Mouse (Mus musculus): ENCODE results near the gene Cwh43. TPM values are rescaled to one million over a fixed set of nuclear protein-coding genes. Genes with fewer than 3 reads are reported as not detected.
A peak's percentile ranks its signal among the peaks of the same experiment; 100 is the strongest.
"Not testable (repeated sequence)": the region's sequence is repeated elsewhere in the genome, so short reads cannot be mapped to it uniquely, and the experiment has no call there.

The Cwh43 gene
- polyA plus RNA-seq, 1 experiment from 2014 or later = not detected

- no peak for ATAC-seq
Measured at GRCm38 (mm10) chr5:73481401-73481800, 75.5 kb downstream of the Cwh43 start.

GRCm38 (mm10) chr5:73482381-73482780, 76.5 kb downstream of the Cwh43 start:
- not testable (repeated sequence) for H3K36me3 ChIP-seq (ENCODE audit: insufficient read depth, low read length); DNase-seq (ENCODE audit: low spot score); H3K4me1 ChIP-seq (ENCODE audit: insufficient read depth, low read depth, low read length); H3K4me3 ChIP-seq (ENCODE audit: low read depth, low read length); H3K4me2 ChIP-seq (replicated peaks; ENCODE audit: low read depth, low read length); H3K9me3 ChIP-seq (ENCODE audit: low read length); ATAC-seq; H3K27ac ChIP-seq (ENCODE audit: low read length); H3K27me3 ChIP-seq (replicated peaks; ENCODE audit: insufficient read depth, low read length); H3K9ac ChIP-seq (replicated peaks; ENCODE audit: low read depth)
- whole genome bisulfite sequencing = 67% methylated on average over 1 of the region's 1 CpGs

More at GRCm38 (mm10) chr5:73481401-73481800, 75.5 kb downstream of the Cwh43 start:
- no peak for DNase-seq (ENCODE audit: low spot score)
- H3K9ac ChIP-seq (replicated peaks; ENCODE audit: low read depth) = no peak overlapping the region
- no peak overlapping the region for H3K4me3 ChIP-seq (ENCODE audit: low read depth, low read length)
- H3K4me1 ChIP-seq (ENCODE audit: insufficient read depth, low read depth, low read length) = no peaks in the 10 kb centered on the region
- H3K27me3 ChIP-seq (replicated peaks; ENCODE audit: insufficient read depth, low read length) = no peaks in the 10 kb centered on the region
- H3K27ac ChIP-seq (ENCODE audit: low read length) = no peak overlapping the region
- 82% methylated on average over 7 of the region's 7 CpGs for WGBS
- no peaks in the 10 kb centered on the region for H3K9me3 ChIP-seq (ENCODE audit: low read length)
- TF ChIP-seq EP300 (IDR thresholded peaks at IDR 0.05) (no peak), CTCF (IDR thresholded peaks at IDR 0.05) (no peak)
- H3K36me3 ChIP-seq (ENCODE audit: insufficient read depth, low read length) = no peaks in the 10 kb centered on the region
- no peak overlapping the region for H3K4me2 ChIP-seq (replicated peaks; ENCODE audit: low read depth, low read length)

GRCm38 (mm10) chr5:73484016-73484615, 78.2 kb downstream of the Cwh43 start:
- Histone ChIP-seq H3K27ac (ENCODE audit: low read length) (no peak overlapping the region), H3K4me1 (ENCODE audit: insufficient read depth, low read depth, low read length) (no peaks in the 10 kb centered on the region), H3K9me3 (ENCODE audit: low read length) (no peaks in the 10 kb centered on the region), H3K27me3 (replicated peaks; ENCODE audit: insufficient read depth, low read length) (no peaks in the 10 kb centered on the region), H3K4me3 (ENCODE audit: low read depth, low read length) (no peak overlapping the region), H3K4me2 (replicated peaks; ENCODE audit: low read depth, low read length) (no peak overlapping the region), H3K36me3 (ENCODE audit: insufficient read depth, low read length) (no peaks in the 10 kb centered on the region), H3K9ac (replicated peaks; ENCODE audit: low read depth) (no peak overlapping the region)
- ATAC-seq = no peak
- TF ChIP-seq CTCF (IDR thresholded peaks at IDR 0.05) (no peak), EP300 (IDR thresholded peaks at IDR 0.05) (no peak)
- no peak for DNase-seq (ENCODE audit: low spot score)
- 76% methylated on average over 5 of the region's 5 CpGs for WGBS

- H3K4me1 ChIP-seq (ENCODE audit: insufficient read depth, low read depth, low read length) = peaks cover 8% of the 10 kb centered on the region; the same call in 1 of the 2 replicates
- no peaks in the 10 kb centered on the region for H3K9me3 ChIP-seq (ENCODE audit: low read length)
- DNase-seq (ENCODE audit: low spot score) = no peak
- H3K9ac ChIP-seq (replicated peaks; ENCODE audit: low read depth) = no peak overlapping the region
- TF ChIP-seq CTCF (IDR thresholded peaks at IDR 0.05) (no peak), EP300 (IDR thresholded peaks at IDR 0.05) (no peak)
- H3K27ac ChIP-seq (ENCODE audit: low read length) = no peak overlapping the region
- no peak overlapping the region for H3K4me3 ChIP-seq (ENCODE audit: low read depth, low read length)
- no peaks in the 10 kb centered on the region for H3K36me3 ChIP-seq (ENCODE audit: insufficient read depth, low read length)
- WGBS = 43% methylated on average over 4 of the region's 4 CpGs
- no peak overlapping the region for H3K4me2 ChIP-seq (replicated peaks; ENCODE audit: low read depth, low read length)
- ATAC-seq = no peak
- no peaks in the 10 kb centered on the region for H3K27me3 ChIP-seq (replicated peaks; ENCODE audit: insufficient read depth, low read length)
Measured at GRCm38 (mm10) chr5:73486451-73486850, 80.6 kb downstream of the Cwh43 start.

- Histone ChIP-seq H3K27me3 (replicated peaks; ENCODE audit: insufficient read depth, low read length) (no peaks in the 10 kb centered on the region), H3K4me3 (ENCODE audit: low read depth, low read length) (peak overlapping the region; percentile 79), H3K27ac (ENCODE audit: low read length) (peak overlapping the region; percentile 78), H3K36me3 (ENCODE audit: insufficient read depth, low read length) (no peaks in the 10 kb centered on the region), H3K9ac (replicated peaks; ENCODE audit: low read depth) (peak overlapping the region; percentile 39), H3K4me1 (ENCODE audit: insufficient read depth, low read depth, low read length) (peaks cover 8% of the 10 kb centered on the region; the same call in 1 of the 2 replicates), H3K4me2 (replicated peaks; ENCODE audit: low read depth, low read length) (peak overlapping the region; percentile 72), H3K9me3 (ENCODE audit: low read length) (no peaks in the 10 kb centered on the region)
- ATAC-seq (no peak), DNase-seq (ENCODE audit: low spot score) (no peak)
- TF ChIP-seq EP300 (IDR thresholded peaks at IDR 0.05) = no peak
- no peak for TF ChIP-seq CTCF (IDR thresholded peaks at IDR 0.05)
- 2% methylated on average over 14 of the region's 14 CpGs for WGBS
Measured at GRCm38 (mm10) chr5:73489915-73490314, 84.0 kb downstream of the Cwh43 start.

- WGBS = 0% methylated on average over 33 of the region's 37 CpGs
- no peaks in the 10 kb centered on the region for H3K36me3 ChIP-seq (ENCODE audit: insufficient read depth, low read length)
- H3K4me1 ChIP-seq (ENCODE audit: insufficient read depth, low read depth, low read length) = peaks cover 8% of the 10 kb centered on the region; the same call in 1 of the 2 replicates
- H3K4me3 ChIP-seq (ENCODE audit: low read depth, low read length) = peak overlapping the region; percentile 79
- peak overlapping the region; percentile 89 for H3K27ac ChIP-seq (ENCODE audit: low read length)
- TF ChIP-seq EP300 (IDR thresholded peaks at IDR 0.05) (0 out of 2 replicates have a peak, but pooled peaks have one; percentile 17), CTCF (IDR thresholded peaks at IDR 0.05) (peak; percentile 64)
- H3K9ac ChIP-seq (replicated peaks; ENCODE audit: low read depth) = peak overlapping the region; percentile 39
- peak; percentile 100 for DNase-seq (ENCODE audit: low spot score)
- peak overlapping the region; percentile 96 for H3K4me2 ChIP-seq (replicated peaks; ENCODE audit: low read depth, low read length)
- peak; percentile 98 for ATAC-seq
- no peaks in the 10 kb centered on the region for H3K27me3 ChIP-seq (replicated peaks; ENCODE audit: insufficient read depth, low read length)
- H3K9me3 ChIP-seq (ENCODE audit: low read length) = no peaks in the 10 kb centered on the region
Measured at GRCm38 (mm10) chr5:73490596-73491073, 84.8 kb downstream of the Cwh43 start.
